Mouse (Mus musculus) intestine, embryonic 14.5 days (tissue): Measurements from ENCODE around the gene Tmem189. TPM values are rescaled to one million over a fixed set of nuclear protein-coding genes. Genes with fewer than 3 reads are reported as not detected.

Experiments
- ATAC-seq: fragments of 200-750 bp; cut with Nextera tagmentation; replicated peaks from 2 replicates; pipeline ENCODE4 v1.8.0; 2017; ENCODE audit warnings: low read depth, moderate number of reproducible peaks, moderate TSS enrichment, moderate library complexity; ENCODE audit not compliant: low FRiP score, low TSS enrichment
- DNase-seq: peaks from one replicate; pipeline ENCODE4 v3.0.0-alpha.2; 2018; ENCODE audit warnings: low spot score
- H3K27ac ChIP-seq: fragments of 300-500 bp; sonication (generic); 2 replicates; pipeline ENCODE4 v1.5.1; 2014; ENCODE audit warnings: low read depth, mild to moderate bottlenecking, control low read depth
- H3K27me3 ChIP-seq: fragments of 300-500 bp; sonication (generic); replicated peaks from 2 replicates; pipeline ENCODE4 v1.6.1; 2014; ENCODE audit warnings: low read length, control low read depth; ENCODE audit not compliant: control insufficient read depth, insufficient read depth
- H3K36me3 ChIP-seq: fragments of 300-500 bp; sonication (generic); 2 replicates; pipeline ENCODE4 v1.6.1; 2014; ENCODE audit warnings: low read length, control low read depth; ENCODE audit not compliant: control insufficient read depth, insufficient read depth
- H3K4me1 ChIP-seq: fragments of 300-500 bp; sonication (generic); replicated peaks from 2 replicates; pipeline ENCODE4 v1.6.1; 2014; ENCODE audit warnings: low read length, control low read depth, mixed read lengths; ENCODE audit not compliant: control insufficient read depth, insufficient read depth
- H3K4me2 ChIP-seq: fragments of 300-500 bp; sonication (generic); 2 replicates; pipeline ENCODE4 v1.6.1; 2014; ENCODE audit warnings: low read length
- H3K4me3 ChIP-seq: fragments of 300-500 bp; sonication (generic); 2 replicates; pipeline ENCODE4 v1.5.1; 2014; ENCODE audit warnings: low read depth, low read length, control low read depth, mixed read lengths
- H3K9ac ChIP-seq: fragments of 300-500 bp; sonication (generic); 2 replicates; pipeline ENCODE4 v1.6.1; 2014; ENCODE audit warnings: mild to moderate bottlenecking, low read length
- H3K9me3 ChIP-seq: fragments of 300-500 bp; sonication (generic); 2 replicates; pipeline ENCODE4 v1.6.1; 2016; ENCODE audit warnings: low read length, control low read depth; ENCODE audit not compliant: control insufficient read depth
- WGBS: fragments of 180-500 bp; shearing (Covaris S2); extraction: QIAGEN DNeasy Blood & Tissue Kit; methylation state at CpG from one replicate; pipeline ENCODE4 v1.1.7; 2014; 5-methylcytosine and 5-hydroxymethylcytosine counted together
- polyA plus RNA-seq: library from polyadenylated mRNA; unstranded; fragments of >200 nt; fragmentation: Nextera tagmentation; extraction: Ambion mirVana; gene quantifications from 2 replicates; pipeline ENCODE4 v1.2.1, GENCODE M21; 2014

Gene Tmem189
- polyA plus RNA-seq, 1 experiment from 2014 or later = 42.0 TPM

DNA sequence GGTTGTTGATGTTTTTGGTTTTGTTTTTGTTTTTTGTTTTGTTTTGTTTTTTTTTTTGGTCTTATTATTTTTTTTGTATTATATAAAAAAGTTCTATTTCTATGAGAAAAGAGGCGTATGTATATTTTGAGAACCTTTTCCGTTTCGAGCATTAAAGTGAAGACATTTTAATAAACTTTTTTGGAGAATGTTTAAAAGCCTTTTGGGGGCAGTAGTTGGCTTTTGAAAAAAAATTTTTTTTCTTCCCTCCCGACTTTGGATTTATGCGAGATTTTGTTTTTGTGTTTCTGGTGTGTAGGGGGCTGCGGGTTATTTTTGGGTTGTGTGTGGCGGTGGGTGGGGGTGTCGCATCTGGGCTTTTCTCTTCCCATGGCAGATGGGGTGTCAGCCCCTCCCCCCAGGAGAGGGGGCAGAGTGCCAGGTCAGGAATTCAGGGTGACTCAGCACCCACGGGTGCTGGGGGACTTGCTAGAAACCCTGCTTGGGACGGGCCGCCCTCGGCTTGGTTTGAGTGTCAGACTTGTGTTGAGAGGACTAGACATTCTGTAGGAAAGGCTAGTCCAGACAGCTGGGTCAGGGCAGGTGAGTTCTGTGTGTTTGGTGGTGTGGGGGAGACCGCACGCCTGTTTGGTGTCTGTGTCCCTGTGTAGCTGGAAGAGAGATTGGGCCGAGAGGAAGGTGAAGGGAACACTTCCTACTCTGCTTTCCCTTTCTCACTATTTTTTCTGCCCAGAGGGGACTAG is 768 bp upstream of the Tmem189 start:
- Histone ChIP-seq H3K9me3 (no peaks in the 10 kb centered on the region), H3K9ac (peak overlapping the region; percentile 79), H3K27ac (no peak overlapping the region), H3K4me1 (peaks cover 14% of the 10 kb centered on the region; the same call in 1 of the 2 replicates), H3K4me3 (peak overlapping the region; percentile 74), H3K4me2 (peak overlapping the region; percentile 97), H3K36me3 (no peaks in the 10 kb centered on the region), H3K27me3 (0 out of 2 replicates have a peak, but pooled peaks cover 8% of the 10 kb centered on the region)
- 54% methylated on average over 15 of the region's 15 CpGs for WGBS
- no peak for DNase-seq
- ATAC-seq = no peak

DNA sequence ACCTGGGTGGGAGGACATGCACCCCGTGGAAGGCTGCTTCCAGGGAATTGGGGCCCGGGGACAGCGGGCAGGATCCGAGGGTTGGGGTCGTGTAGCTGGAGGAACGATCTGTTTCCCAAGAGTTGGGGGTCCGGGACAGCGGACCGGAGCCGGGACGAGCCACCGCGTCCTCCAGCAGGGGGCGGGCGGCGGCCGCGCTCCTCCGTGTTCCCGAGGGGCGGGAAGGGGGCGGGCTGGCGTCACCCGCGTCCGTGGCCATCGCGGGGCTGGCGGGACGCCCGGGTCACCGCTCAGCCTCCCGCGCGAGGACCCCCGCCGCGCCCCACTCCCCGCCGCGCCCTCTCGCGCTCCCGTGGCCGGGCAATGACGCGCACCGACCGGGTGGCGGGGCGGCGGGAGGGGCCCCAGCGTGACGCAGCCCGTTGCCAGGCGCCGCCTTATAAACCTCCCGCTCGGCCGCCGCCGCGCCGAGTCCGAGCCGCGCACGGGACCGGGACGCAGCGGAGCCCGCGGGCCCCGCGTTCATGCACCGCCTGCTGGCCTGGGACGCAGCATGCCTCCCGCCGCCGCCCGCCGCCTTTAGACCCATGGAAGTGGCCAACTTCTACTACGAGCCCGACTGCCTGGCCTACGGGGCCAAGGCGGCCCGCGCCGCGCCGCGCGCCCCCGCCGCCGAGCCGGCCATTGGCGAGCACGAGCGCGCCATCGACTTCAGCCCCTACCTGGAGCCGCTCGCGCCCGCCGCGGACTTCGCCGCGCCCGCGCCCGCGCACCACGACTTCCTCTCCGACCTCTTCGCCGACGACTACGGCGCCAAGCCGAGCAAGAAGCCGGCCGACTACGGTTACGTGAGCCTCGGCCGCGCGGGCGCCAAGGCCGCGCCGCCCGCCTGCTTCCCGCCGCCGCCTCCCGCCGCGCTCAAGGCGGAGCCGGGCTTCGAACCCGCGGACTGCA is 847 bp downstream of the Tmem189 start, which contains the start of gene Cebpb:
Gene Cebpb (plus strand): TSS at position 418 of the 954 bp plus-strand sequence.
- Histone ChIP-seq H3K36me3 (no peaks in the 10 kb centered on the region), H3K27ac (peak within 1 kb of the TSS; percentile 79), H3K4me2 (peak within 1 kb of the TSS; percentile 97), H3K27me3 (0 out of 2 replicates have a peak, but pooled peaks cover 8% of the 10 kb centered on the region), H3K9me3 (no peaks in the 10 kb centered on the region), H3K4me3 (peak within 1 kb of the TSS; percentile 74), H3K9ac (peak within 1 kb of the TSS; percentile 79), H3K4me1 (peaks cover 14% of the 10 kb centered on the region; the same call in 1 of the 2 replicates)
- DNase-seq (peak; percentile 92), ATAC-seq (peak; percentile 76)
- WGBS = under 1% methylated on average over 130 of the region's 147 CpGs

DNA sequence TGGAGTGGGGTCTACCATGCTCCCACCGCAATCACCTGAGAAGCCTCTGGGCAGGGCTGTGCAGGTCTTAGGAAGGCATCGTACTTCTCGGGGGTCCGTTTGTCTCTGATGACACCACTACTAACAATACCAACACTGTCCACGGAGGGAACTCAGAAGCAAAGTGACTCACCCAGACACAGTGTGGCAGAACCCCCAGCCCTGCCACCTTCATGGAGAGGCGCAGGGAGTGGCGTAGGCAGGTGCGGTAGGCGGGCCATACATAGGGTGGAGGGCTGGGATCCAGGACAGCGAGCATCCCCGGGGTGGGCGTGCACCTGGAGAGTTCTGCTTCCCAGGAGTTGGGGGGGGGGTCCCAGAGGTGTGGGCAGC is 1.5 kb downstream of the Tmem189 start:
- 0 out of 2 replicates have a peak, but pooled peaks cover 8% of the 10 kb centered on the region for H3K27me3 ChIP-seq
- H3K9ac ChIP-seq = no peak overlapping the region
- DNase-seq (peak; percentile 81), ATAC-seq (peak; percentile 38)
- no peaks in the 10 kb centered on the region for H3K36me3 ChIP-seq
- peak overlapping the region; percentile 74 for H3K4me3 ChIP-seq
- H3K4me1 ChIP-seq = peaks cover 14% of the 10 kb centered on the region; the same call in 1 of the 2 replicates
- 0 out of 2 replicates have a peak overlapping the region, but pooled peaks have one; percentile 79 for H3K27ac ChIP-seq
- H3K4me2 ChIP-seq = peak overlapping the region; percentile 97
- H3K9me3 ChIP-seq = no peaks in the 10 kb centered on the region
- 17% methylated on average over 12 of the region's 12 CpGs for WGBS

GRCm38 (mm10) chr2:167687651-167688101 is 1.9 kb downstream of the Tmem189 start:
- 52% methylated on average over 11 of the region's 11 CpGs for WGBS
- no peak overlapping the region for H3K9ac ChIP-seq
- H3K4me3 ChIP-seq = no peak overlapping the region
- H3K27me3 ChIP-seq = 0 out of 2 replicates have a peak, but pooled peaks cover 8% of the 10 kb centered on the region
- H3K36me3 ChIP-seq = no peaks in the 10 kb centered on the region
- DNase-seq (no peak), ATAC-seq (0 out of 2 replicates have a peak, but pooled peaks have one; percentile 0)
- H3K9me3 ChIP-seq = no peaks in the 10 kb centered on the region
- peaks cover 14% of the 10 kb centered on the region; the same call in 1 of the 2 replicates for H3K4me1 ChIP-seq
- no peak overlapping the region for H3K27ac ChIP-seq
- no peak overlapping the region for H3K4me2 ChIP-seq

DNA sequence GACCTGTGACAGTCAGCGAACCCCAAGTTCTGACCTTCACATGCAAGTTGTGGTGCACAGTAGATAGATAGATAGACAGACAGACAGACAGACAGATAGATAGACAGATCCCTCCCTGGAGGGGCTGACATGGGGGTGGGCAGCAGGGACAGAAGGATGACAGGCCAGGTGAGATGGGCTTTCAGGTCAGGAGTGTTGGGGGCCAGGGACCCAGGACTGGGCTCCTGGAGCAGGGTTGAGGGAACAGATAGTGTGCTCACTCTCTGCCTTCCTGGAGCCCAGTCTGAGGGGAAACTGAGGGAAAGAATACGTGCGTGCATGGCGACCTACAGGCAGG is 2.4 kb downstream of the Tmem189 start:
- no peaks in the 10 kb centered on the region for H3K36me3 ChIP-seq
- H3K9ac ChIP-seq = no peak overlapping the region
- WGBS = 89% methylated on average over 4 of the region's 4 CpGs
- 0 out of 2 replicates have a peak, but pooled peaks cover 8% of the 10 kb centered on the region for H3K27me3 ChIP-seq
- no peaks in the 10 kb centered on the region for H3K9me3 ChIP-seq
- no peak overlapping the region for H3K27ac ChIP-seq
- no peak overlapping the region for H3K4me2 ChIP-seq
- no peak for DNase-seq
- ATAC-seq = no peak
- H3K4me3 ChIP-seq = no peak overlapping the region
- H3K4me1 ChIP-seq = peaks cover 14% of the 10 kb centered on the region; the same call in 1 of the 2 replicates

GRCm38 (mm10) chr2:167686382-167687249 is 3.0 kb downstream of the Tmem189 start:
- H3K4me3 ChIP-seq = no peak overlapping the region
- 76% methylated on average over 16 of the region's 16 CpGs for WGBS
- DNase-seq = no peak
- no peaks in the 10 kb centered on the region for H3K36me3 ChIP-seq
- H3K27me3 ChIP-seq = 0 out of 2 replicates have a peak, but pooled peaks cover 8% of the 10 kb centered on the region
- H3K4me2 ChIP-seq = no peak overlapping the region
- H3K9me3 ChIP-seq = no peaks in the 10 kb centered on the region
- no peak for ATAC-seq
- no peak overlapping the region for H3K27ac ChIP-seq
- no peak overlapping the region for H3K9ac ChIP-seq
- peaks cover 14% of the 10 kb centered on the region; the same call in 1 of the 2 replicates for H3K4me1 ChIP-seq

DNA sequence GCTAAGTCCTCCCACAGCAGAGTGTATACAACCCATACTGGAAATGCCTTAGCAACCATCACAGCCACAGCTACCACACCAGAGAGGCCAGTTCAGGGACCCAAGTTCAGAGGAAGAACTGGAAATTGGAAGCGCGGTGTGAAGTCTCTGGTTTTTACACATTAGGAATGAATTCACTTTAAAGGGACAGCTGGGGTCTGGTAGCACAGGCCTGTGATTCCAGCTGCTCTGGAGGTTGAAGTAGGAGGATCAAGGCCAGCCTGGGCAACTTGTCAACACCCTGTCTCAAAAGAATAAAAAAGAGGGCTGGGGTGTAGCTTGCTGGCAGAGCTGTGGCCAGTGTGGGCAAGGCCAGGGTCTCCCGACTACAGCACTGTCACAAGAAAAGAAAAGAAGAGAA is 3.8 kb downstream of the Tmem189 start:
- no peak overlapping the region for H3K4me3 ChIP-seq
- WGBS = 73% methylated on average over 3 of the region's 3 CpGs
- H3K9ac ChIP-seq = no peak overlapping the region
- H3K27ac ChIP-seq = no peak overlapping the region
- H3K36me3 ChIP-seq = no peaks in the 10 kb centered on the region
- H3K4me2 ChIP-seq = no peak overlapping the region
- 0 out of 2 replicates have a peak, but pooled peaks cover 7% of the 10 kb centered on the region for H3K27me3 ChIP-seq
- H3K9me3 ChIP-seq = no peaks in the 10 kb centered on the region
- DNase-seq (no peak), ATAC-seq (no peak)
- H3K4me1 ChIP-seq = peaks cover 11% of the 10 kb centered on the region; the same call in 1 of the 2 replicates
